Mouse (Mus musculus) kidney, adult 2 months (tissue): ENCODE results near the gene Ets1.

ENCODE experiments used
- CTCF ChIP-seq: fragments of 200-500 bp; conservative IDR thresholded peaks from 2 replicates; pipeline ENCODE4 v1.5.1; 2011; ENCODE audit warnings: low read depth, mild to moderate bottlenecking, control low read depth, low read length, moderate library complexity, mixed read lengths; ENCODE audit not compliant: insufficient read depth, insufficient read length
- POLR2A ChIP-seq: fragments of 200-500 bp; IDR thresholded peaks from one replicate; pipeline ENCODE4 v1.6.1; 2011; ENCODE audit warnings: low read depth, low read length, control low read depth

- TF ChIP-seq CTCF, result no peak
- TF ChIP-seq POLR2A, result no peak
Measured at GRCm38 (mm10) chr9:32608831-32609610, 27.0 kb upstream of the Ets1 start.
